Mouse (Mus musculus) stomach, postnatal 0 days (tissue): ENCODE data around the gene Adcy4. TPM values are rescaled to one million over a fixed set of nuclear protein-coding genes. Genes with fewer than 3 reads are reported as not detected.

ENCODE experiments used
- ATAC-seq: fragments of 200-750 bp; cut with Nextera tagmentation; 2 replicates; pipeline ENCODE4 v1.8.0; 2017; ENCODE audit not compliant: low FRiP score, low TSS enrichment
- DNase-seq: peaks from one replicate; pipeline ENCODE4 v3.0.0-alpha.2; 2016; ENCODE audit warnings: low spot score
- H3K27ac ChIP-seq: fragments of 300-500 bp; sonication (generic); replicated peaks from 2 replicates; pipeline ENCODE4 v1.5.1; 2014; ENCODE audit warnings: mild to moderate bottlenecking, control low read depth
- H3K27me3 ChIP-seq: fragments of 300-500 bp; sonication (generic); 2 replicates; pipeline ENCODE4 v1.6.1; 2014; ENCODE audit warnings: low read length; ENCODE audit not compliant: control insufficient read depth, insufficient read depth
- H3K36me3 ChIP-seq: fragments of 300-500 bp; sonication (generic); 2 replicates; pipeline ENCODE4 v1.6.1; 2014; ENCODE audit warnings: low read length, mixed read lengths; ENCODE audit not compliant: control insufficient read depth, insufficient read depth
- H3K4me1 ChIP-seq: fragments of 300-500 bp; sonication (generic); replicated peaks from 2 replicates; pipeline ENCODE4 v1.6.1; 2014; ENCODE audit warnings: antibody characterized with exemption; ENCODE audit not compliant: control insufficient read depth, insufficient read depth
- H3K4me2 ChIP-seq: fragments of 300-500 bp; sonication (generic); replicated peaks from 2 replicates; pipeline ENCODE4 v1.6.1; 2014; ENCODE audit warnings: low read depth, mild to moderate bottlenecking, control low read depth, moderate library complexity
- H3K4me3 ChIP-seq: fragments of 300-500 bp; sonication (generic); 2 replicates; pipeline ENCODE4 v1.5.1; 2014; ENCODE audit warnings: low read depth, low read length, control low read depth
- H3K9ac ChIP-seq: fragments of 300-500 bp; sonication (generic); 2 replicates; pipeline ENCODE4 v1.6.1; 2014; ENCODE audit warnings: mild to moderate bottlenecking, low read length, control low read depth, mixed read lengths
- H3K9me3 ChIP-seq: fragments of 300-500 bp; sonication (generic); 2 replicates; pipeline ENCODE4 v1.6.1; 2016; ENCODE audit warnings: low read length; ENCODE audit not compliant: control insufficient read depth
- CTCF ChIP-seq: IDR thresholded peaks from 2 replicates; pipeline ENCODE4 v1.5.1; 2016; ENCODE audit warnings: antibody characterized with exemption, low read depth, mild to moderate bottlenecking, moderate library complexity
- EP300 ChIP-seq: optimal IDR thresholded peaks from 2 replicates; pipeline ENCODE3; 2016; ENCODE audit warnings: antibody characterized with exemption
- WGBS: fragments of 180-500 bp; shearing (Covaris S2); extraction: QIAGEN DNeasy Blood & Tissue Kit; methylation state at CpG from one replicate; pipeline ENCODE4 v1.1.7; 2014; 5-methylcytosine and 5-hydroxymethylcytosine counted together
- polyA plus RNA-seq: library from polyadenylated mRNA; unstranded; fragments of >200 nt; fragmentation: Nextera tagmentation; extraction: Ambion mirVana; gene quantifications from 2 replicates; pipeline ENCODE4 v1.2.1, GENCODE M21; 2015

Adcy4 gene
- polyA plus RNA-seq, 1 experiment from 2014 or later = 2.3 TPM

GRCm38 (mm10) chr14:55777806-55778205, 6.1 kb downstream of the Adcy4 start:
- H3K36me3 ChIP-seq = no peaks in the 10 kb centered on the region
- H3K27ac ChIP-seq = no peak overlapping the region
- H3K9me3 ChIP-seq = no peaks in the 10 kb centered on the region
- H3K4me3 ChIP-seq = no peak overlapping the region
- TF ChIP-seq EP300 (no peak), CTCF (no peak)
- ATAC-seq = no peak
- WGBS = 81% methylated on average over 11 of the region's 11 CpGs
- no peak overlapping the region; the same call in 1 of the 2 replicates for H3K9ac ChIP-seq
- no peaks in the 10 kb centered on the region for H3K4me1 ChIP-seq
- no peak overlapping the region for H3K4me2 ChIP-seq
- no peak for DNase-seq
- H3K27me3 ChIP-seq = no peaks in the 10 kb centered on the region

- no peak overlapping the region for H3K4me2 ChIP-seq
- H3K27ac ChIP-seq = no peak overlapping the region
- H3K9me3 ChIP-seq = no peaks in the 10 kb centered on the region
- 0 out of 2 replicates have a peak, but pooled peaks have one; percentile 9 for ATAC-seq
- WGBS = 8% methylated on average over 3 of the region's 3 CpGs
- no peaks in the 10 kb centered on the region for H3K36me3 ChIP-seq
- 0 out of 2 replicates have a peak overlapping the region, but pooled peaks have one; percentile 18 for H3K9ac ChIP-seq
- H3K4me1 ChIP-seq = no peaks in the 10 kb centered on the region
- DNase-seq = no peak
- H3K27me3 ChIP-seq = no peaks in the 10 kb centered on the region
- TF ChIP-seq EP300 = no peak
- no peak overlapping the region for H3K4me3 ChIP-seq
Observed at GRCm38 (mm10) chr14:55777176-55777575, 6.7 kb downstream of the Adcy4 start.

- Histone ChIP-seq H3K27me3 (no peaks in the 10 kb centered on the region), H3K4me2 (no peak overlapping the region), H3K9me3 (no peaks in the 10 kb centered on the region), H3K36me3 (no peaks in the 10 kb centered on the region), H3K4me1 (no peaks in the 10 kb centered on the region), H3K4me3 (no peak overlapping the region), H3K27ac (no peak overlapping the region), H3K9ac (no peak overlapping the region)
- 35% methylated on average over 7 of the region's 7 CpGs for WGBS
- no peak for TF ChIP-seq CTCF
- no peak for TF ChIP-seq EP300
- no peak for DNase-seq
- no peak for ATAC-seq
Observed at GRCm38 (mm10) chr14:55776711-55777110, 7.2 kb downstream of the Adcy4 start.

DNA sequence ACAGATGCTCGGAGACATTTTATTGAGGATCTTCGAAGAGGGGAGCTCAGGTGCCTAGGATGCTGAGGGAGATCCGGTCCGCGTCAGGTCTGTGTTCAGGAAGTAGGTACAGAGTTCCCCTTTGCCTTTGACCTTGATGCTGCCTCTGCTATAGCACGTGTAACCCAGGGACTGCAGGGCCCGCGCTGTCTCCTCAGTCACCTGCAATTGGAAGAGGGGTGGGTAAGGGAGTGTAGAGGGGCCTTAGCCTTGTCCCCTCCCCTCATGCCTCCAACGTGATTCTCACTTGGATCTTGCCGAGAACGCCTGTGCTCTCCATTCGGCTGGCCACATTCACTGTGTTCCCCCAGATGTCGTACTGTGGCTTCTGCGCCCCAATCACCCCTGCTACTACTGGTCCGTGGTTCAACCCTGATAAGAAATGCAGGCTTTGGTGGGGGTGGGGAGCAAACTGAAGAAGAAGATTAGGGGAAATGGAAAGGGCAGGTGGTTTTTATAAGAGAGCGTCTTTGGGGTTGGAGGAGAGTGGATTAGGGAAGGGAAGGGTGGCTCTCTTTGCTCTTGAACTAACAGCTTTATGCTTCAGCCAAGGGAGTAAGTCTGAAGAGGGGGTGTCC, 14.7 kb downstream of the Adcy4 start:
- Histone ChIP-seq H3K36me3 (no peaks in the 10 kb centered on the region), H3K27ac (no peak overlapping the region), H3K4me1 (0 out of 2 replicates have a peak, but pooled peaks cover 2% of the 10 kb centered on the region), H3K9ac (no peak overlapping the region), H3K9me3 (no peaks in the 10 kb centered on the region), H3K27me3 (no peaks in the 10 kb centered on the region), H3K4me2 (no peak overlapping the region), H3K4me3 (no peak overlapping the region)
- TF ChIP-seq EP300 (no peak), CTCF (no peak)
- peak; percentile 14; the same call in 1 of the 2 replicates for ATAC-seq
- no peak for DNase-seq
- 76% methylated on average over 16 of the region's 16 CpGs for WGBS

DNA sequence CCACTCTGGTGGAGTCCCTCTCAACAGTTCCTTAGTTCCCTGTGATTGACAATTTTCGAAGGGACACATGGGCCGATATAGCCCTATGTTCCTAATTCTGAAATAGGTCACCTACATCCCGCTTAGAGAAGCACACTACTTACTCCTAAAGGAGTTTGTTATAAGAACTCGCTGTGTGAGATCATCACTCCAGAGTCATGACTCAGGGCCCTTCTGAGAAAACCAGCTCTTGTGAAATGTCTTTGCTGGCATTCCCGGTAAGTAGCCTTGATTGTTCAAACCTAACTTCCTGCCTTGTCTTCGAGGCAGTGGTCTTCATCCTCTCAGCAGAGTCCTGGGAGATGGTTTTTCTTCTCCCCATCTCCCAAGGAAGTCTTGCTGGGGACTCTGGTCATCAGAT, 15.3 kb downstream of the Adcy4 start:
- no peak for TF ChIP-seq CTCF
- Histone ChIP-seq H3K4me3 (no peak overlapping the region), H3K4me2 (no peak overlapping the region), H3K4me1 (0 out of 2 replicates have a peak, but pooled peaks cover 2% of the 10 kb centered on the region), H3K9me3 (no peaks in the 10 kb centered on the region), H3K27me3 (no peaks in the 10 kb centered on the region), H3K9ac (no peak overlapping the region), H3K36me3 (no peaks in the 10 kb centered on the region), H3K27ac (peak overlapping the region; percentile 67; the same call in 1 of the 2 replicates)
- peak; percentile 19; the same call in 1 of the 2 replicates for ATAC-seq
- no peak for DNase-seq
- WGBS = 75% methylated on average over 6 of the region's 6 CpGs
